Mouse (Mus musculus) cortical plate, adult 2 months (tissue): ENCODE measurements around the gene Bscl2.

ENCODE experiments used
- CTCF ChIP-seq: fragments of 200-500 bp; IDR thresholded peaks from 2 replicates; pipeline ENCODE4 v1.5.1; 2011; ENCODE audit warnings: mild to moderate bottlenecking, control low read depth, low read length; ENCODE audit not compliant: insufficient read depth; ENCODE audit errors: extremely low read depth
- POLR2A ChIP-seq: fragments of 200-500 bp; IDR thresholded peaks from 2 replicates; pipeline ENCODE4 v1.6.1; 2011; ENCODE audit warnings: mild to moderate bottlenecking, low read length, control low read depth; ENCODE audit not compliant: insufficient read depth; ENCODE audit errors: extremely low read depth

DNA sequence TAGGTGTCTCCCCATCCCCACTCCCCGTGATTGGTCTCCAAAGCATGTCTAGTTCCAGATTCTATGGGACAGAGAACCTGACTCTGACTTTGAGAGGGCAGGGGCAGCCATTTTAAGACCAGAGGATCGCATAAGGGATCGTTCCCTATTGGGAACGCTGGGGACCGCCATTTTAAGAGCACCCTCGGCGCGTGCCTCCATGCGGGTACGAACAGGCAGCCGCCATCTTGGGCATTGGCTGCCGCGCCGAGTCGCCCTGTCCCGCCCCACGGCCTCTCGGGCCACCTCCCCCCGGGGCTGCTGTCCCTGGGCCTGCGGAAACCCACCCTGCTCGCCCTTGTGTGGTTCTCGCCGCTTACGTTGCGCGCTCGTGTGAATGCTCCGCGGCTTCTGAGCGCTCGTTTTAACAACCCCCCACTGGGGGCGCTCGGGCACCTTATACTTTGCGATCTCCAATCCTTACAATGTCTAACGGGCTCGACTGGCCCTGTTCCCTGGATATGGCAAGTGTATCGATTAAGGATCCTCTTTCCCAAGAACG, at the start of gene Bscl2:
- TF ChIP-seq CTCF = no peak; the same call in 1 of the 2 replicates
- TF ChIP-seq POLR2A = peak; percentile 48
